Mouse (Mus musculus) MEL (cell line): Measurements from ENCODE around the gene Pcsk4. TPM values are rescaled to one million over a fixed set of nuclear protein-coding genes. Genes with fewer than 3 reads are reported as not detected.

Source experiments
- DNase-seq: peaks from one replicate; pipeline ENCODE4 v3.0.0; 2011; ENCODE audit warnings: low read depth, low spot score
- H3K27ac ChIP-seq: 2 replicates; pipeline ENCODE4 v1.5.1; 2012; ENCODE audit warnings: low read depth, mild to moderate bottlenecking, control low read depth, low read length, moderate library complexity; ENCODE audit not compliant: control insufficient read depth
- H3K27me3 ChIP-seq, 2 experiments: fragments of 150-350 bp in 1 of 2; sonication (generic) in 1 of 2; 2 replicates each; pipeline ENCODE4 v1.6.1; 2012; ENCODE audit warnings: low read length in 2 of 2, mild to moderate bottlenecking in 2 of 2, improper control_type of control experiment in 1 of 2, moderate library complexity in 1 of 2; ENCODE audit not compliant: insufficient read depth in 2 of 2, control insufficient read depth in 1 of 2
- H3K36me3 ChIP-seq, 2 experiments: 2 replicates each; pipeline ENCODE4 v1.6.1; 2012 to 2014; ENCODE audit warnings: low read length in 2 of 2, improper control_type of control experiment in 1 of 2, inconsistent platforms in 1 of 2, mild to moderate bottlenecking in 1 of 2; ENCODE audit not compliant: insufficient read depth in 2 of 2, control insufficient read depth in 1 of 2
- H3K4me1 ChIP-seq, 2 experiments: fragments of 150-350 bp in 1 of 2; sonication (generic) in 1 of 2; 2 replicates each; pipeline ENCODE4 v1.6.1; 2012; ENCODE audit warnings: low read length in 2 of 2, improper control_type of control experiment in 1 of 2, mild to moderate bottlenecking in 1 of 2; ENCODE audit not compliant: insufficient read depth in 2 of 2, control insufficient read depth in 1 of 2
- H3K4me3 ChIP-seq, 2 experiments: fragments of 150-350 bp in 1 of 2; sonication (generic) in 1 of 2; 2 replicates each; pipeline ENCODE4 v1.5.1; 2012; ENCODE audit warnings: low read depth in 2 of 2, low read length in 2 of 2, mild to moderate bottlenecking in 2 of 2, moderate library complexity in 2 of 2, control low read depth in 1 of 2, improper control_type of control experiment in 1 of 2; ENCODE audit not compliant: control insufficient read depth in 1 of 2, insufficient read depth in 1 of 2
- H3K79me2 ChIP-seq: 2 replicates; pipeline ENCODE4 v1.6.1; 2012; ENCODE audit warnings: mild to moderate bottlenecking, low read length, moderate library complexity; ENCODE audit not compliant: control insufficient read depth, poor library complexity, insufficient read depth
- H3K9ac ChIP-seq: 2 replicates; pipeline ENCODE4 v1.6.1; 2012; ENCODE audit warnings: low read depth, mild to moderate bottlenecking, control low read depth, low read length, moderate library complexity; ENCODE audit not compliant: control insufficient read depth, poor library complexity, severe bottlenecking
- H3K9me3 ChIP-seq: fragments of 150-350 bp; sonication (generic); replicated peaks from 2 replicates; pipeline ENCODE4 v1.6.1; 2012; ENCODE audit warnings: mild to moderate bottlenecking, low read length, improper control_type of control experiment, moderate library complexity; ENCODE audit not compliant: insufficient read depth
- BHLHE40 ChIP-seq: IDR thresholded peaks from 2 replicates; pipeline ENCODE4 v1.6.1; 2012; ENCODE audit warnings: low read depth, mild to moderate bottlenecking, inconsistent platforms, low read length, improper control_type of control experiment, borderline replicate concordance
- CHD1 ChIP-seq: IDR thresholded peaks from 2 replicates; pipeline ENCODE4 v1.6.1; 2012; ENCODE audit warnings: low read depth, mild to moderate bottlenecking, inconsistent platforms, low read length, improper control_type of control experiment
- ELF1 ChIP-seq: IDR thresholded peaks from 2 replicates; pipeline ENCODE4 v1.6.1; 2014; ENCODE audit warnings: low read depth, mild to moderate bottlenecking, inconsistent platforms, low read length, improper control_type of control experiment, moderate library complexity
- EP300 ChIP-seq, 2 experiments: IDR thresholded peaks; 2 replicates each; pipeline ENCODE4 v1.6.1; 2011; ENCODE audit warnings: improper control_type of control experiment in 2 of 2, low read length in 2 of 2, low read depth in 1 of 2, mild to moderate bottlenecking in 1 of 2
- ETS1 ChIP-seq: IDR thresholded peaks from 2 replicates; pipeline ENCODE4 v1.6.1; 2012; ENCODE audit warnings: low read depth, mild to moderate bottlenecking, inconsistent platforms, low read length, improper control_type of control experiment, moderate library complexity
- GABPA ChIP-seq: IDR thresholded peaks from 2 replicates; pipeline ENCODE4 v1.6.1; 2012; ENCODE audit warnings: low read depth, mild to moderate bottlenecking, inconsistent platforms, low read length, improper control_type of control experiment, moderate library complexity
- GATA1 ChIP-seq: IDR thresholded peaks from 2 replicates; pipeline ENCODE4 v1.6.1; 2011; ENCODE audit warnings: low read depth, low read length, improper control_type of control experiment
- JUND ChIP-seq: IDR thresholded peaks from 2 replicates; pipeline ENCODE4 v1.6.1; 2011; ENCODE audit warnings: low read depth, mild to moderate bottlenecking, improper control_type of control experiment, low read length
- KAT2A ChIP-seq: conservative IDR thresholded peaks from 2 replicates; pipeline ENCODE4 v1.6.1; 2012; ENCODE audit warnings: low read depth, low read length, improper control_type of control experiment, inconsistent platforms
- MAX ChIP-seq: IDR thresholded peaks from 2 replicates; pipeline ENCODE4 v1.6.1; 2011; ENCODE audit warnings: low read length, improper control_type of control experiment
- MAZ ChIP-seq: IDR thresholded peaks from 2 replicates; pipeline ENCODE4 v1.6.1; 2012; ENCODE audit warnings: low read depth, mild to moderate bottlenecking, inconsistent platforms, low read length, improper control_type of control experiment
- MEF2A ChIP-seq: IDR thresholded peaks from 2 replicates; pipeline ENCODE4 v1.6.1; 2014; ENCODE audit warnings: low read depth, mild to moderate bottlenecking, inconsistent platforms, low read length, improper control_type of control experiment; ENCODE audit not compliant: poor library complexity, insufficient replicate concordance, severe bottlenecking; ENCODE audit errors: extremely low read depth
- MXI1 ChIP-seq: IDR thresholded peaks from 2 replicates; pipeline ENCODE4 v1.6.1; 2011; ENCODE audit warnings: mild to moderate bottlenecking, low read depth, low read length, improper control_type of control experiment
- MYB ChIP-seq: IDR thresholded peaks from 2 replicates; pipeline ENCODE4 v1.6.1; 2011; ENCODE audit warnings: mild to moderate bottlenecking, low read depth, low read length, improper control_type of control experiment
- NRF1 ChIP-seq: IDR thresholded peaks from 2 replicates; pipeline ENCODE4 v1.6.1; 2014; ENCODE audit warnings: low read depth, mild to moderate bottlenecking, inconsistent platforms, low read length, improper control_type of control experiment, moderate library complexity; ENCODE audit not compliant: poor library complexity, insufficient read depth, severe bottlenecking
- POLR2AphosphoS2 ChIP-seq: IDR thresholded peaks from 2 replicates; pipeline ENCODE4 v1.6.1; 2011; ENCODE audit warnings: low read length, improper control_type of control experiment
- POLR2AphosphoS5 ChIP-seq: IDR thresholded peaks from 2 replicates; pipeline ENCODE4 v1.6.1; 2012; ENCODE audit warnings: low read depth, borderline replicate concordance, mild to moderate bottlenecking, inconsistent platforms, low read length, moderate library complexity, mixed read lengths
- RAD21 ChIP-seq: IDR thresholded peaks from 2 replicates; pipeline ENCODE4 v1.6.1; 2011; ENCODE audit warnings: mild to moderate bottlenecking, low read depth, low read length, improper control_type of control experiment
- RCOR1 ChIP-seq: IDR thresholded peaks from 2 replicates; pipeline ENCODE4 v1.6.1; 2012; ENCODE audit warnings: low read depth, mild to moderate bottlenecking, inconsistent platforms, low read length, improper control_type of control experiment
- SIN3A ChIP-seq: IDR thresholded peaks from 2 replicates; pipeline ENCODE4 v1.6.1; 2012; ENCODE audit warnings: low read length, improper control_type of control experiment, inconsistent platforms
- SMC3 ChIP-seq: IDR thresholded peaks from 2 replicates; pipeline ENCODE4 v1.6.1; 2011; ENCODE audit warnings: low read depth, low read length, improper control_type of control experiment
- TAL1 ChIP-seq: IDR thresholded peaks from 2 replicates; pipeline ENCODE4 v1.6.1; 2012; ENCODE audit warnings: mild to moderate bottlenecking, inconsistent platforms, low read length, moderate library complexity, mixed read lengths
- TCF12 ChIP-seq: IDR thresholded peaks from 2 replicates; pipeline ENCODE4 v1.6.1; 2014; ENCODE audit warnings: low read depth, mild to moderate bottlenecking, inconsistent platforms, low read length, improper control_type of control experiment, moderate library complexity
- UBTF ChIP-seq: IDR thresholded peaks from 2 replicates; pipeline ENCODE4 v1.6.1; 2012; ENCODE audit warnings: low read depth, mild to moderate bottlenecking, inconsistent platforms, low read length, improper control_type of control experiment, moderate library complexity, borderline replicate concordance; ENCODE audit not compliant: insufficient read depth
- USF2 ChIP-seq, 2 experiments: IDR thresholded peaks; 2 replicates each; pipeline ENCODE4 v1.6.1; 2011 to 2012; ENCODE audit warnings: improper control_type of control experiment in 2 of 2, low read length in 2 of 2, borderline replicate concordance in 1 of 2, inconsistent platforms in 1 of 2, low read depth in 1 of 2, mild to moderate bottlenecking in 1 of 2; ENCODE audit not compliant: insufficient read depth in 1 of 2
- ZKSCAN1 ChIP-seq: IDR thresholded peaks from 2 replicates; pipeline ENCODE4 v1.6.1; 2012; ENCODE audit warnings: low read depth, mild to moderate bottlenecking, inconsistent platforms, low read length, improper control_type of control experiment, moderate library complexity
- ZMIZ1 ChIP-seq: IDR thresholded peaks from 2 replicates; pipeline ENCODE4 v1.6.1; 2012; ENCODE audit warnings: low read depth, mild to moderate bottlenecking, inconsistent platforms, low read length, improper control_type of control experiment, moderate library complexity
- ZNF384 ChIP-seq: IDR thresholded peaks from 2 replicates; pipeline ENCODE4 v1.6.1; 2012; ENCODE audit warnings: low read depth, mild to moderate bottlenecking, inconsistent platforms, low read length, improper control_type of control experiment
- polyA plus RNA-seq, 2 experiments: library from polyadenylated mRNA; stranded (reverse) in 1 of 2; unstranded in 1 of 2; fragments of >175 nt in 1 of 2; fragments of >200 nt in 1 of 2; gene quantifications; 2 replicates each; pipeline versions ENCODE4 v1.2.1 to v1.2.4; 2012; ENCODE audit warnings: low replicate concordance in 2 of 2, low read depth in 1 of 2; ENCODE audit not compliant: insufficient read length in 2 of 2, insufficient read depth in 1 of 2, missing spikeins in 1 of 2
- total RNA-seq: library from RNA; depleted of rRNA; stranded (reverse); fragments of 300-350 nt; gene quantifications from 2 replicates; pipeline ENCODE4 v1.2.3, GENCODE M21; 2012

Pcsk4 gene
- total and polyA plus RNA-seq, 3 experiments, result 6.5 to 23.1 TPM; not detected in 1

DNA sequence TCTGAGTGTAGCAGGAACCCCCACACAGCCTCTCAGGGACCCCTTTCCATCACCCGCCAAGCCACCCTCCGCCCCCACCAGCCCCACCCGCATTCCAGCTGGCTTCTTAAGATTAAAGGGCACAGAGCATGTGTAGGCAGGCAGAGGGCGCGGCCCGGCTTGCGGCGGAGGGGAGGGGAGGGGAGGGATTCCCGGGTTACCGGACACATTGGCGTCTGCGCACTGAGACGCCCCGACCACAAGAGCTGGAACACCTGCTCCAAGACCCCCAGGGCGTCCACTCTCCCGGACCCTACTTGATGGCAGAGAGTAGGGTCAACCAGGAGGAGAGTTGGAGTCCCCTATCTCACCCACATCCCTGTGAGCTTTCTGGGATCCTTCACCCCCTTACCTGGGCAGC, 15.8 kb upstream of the Pcsk4 start:
- H3K79me2 ChIP-seq, result no peaks in the 10 kb centered on the region; the same call in 1 of the 2 replicates
- peak; percentile 92 for TF ChIP-seq MAZ
- TF ChIP-seq TAL1, result peak; percentile 69
- TF ChIP-seq GATA1, result no peak
- peak; percentile 49; the same call in 1 of the 2 replicates for TF ChIP-seq ETS1
- TF ChIP-seq MAX, result no peak
- TF ChIP-seq NRF1, result peak; percentile 67
- TF ChIP-seq TCF12, result peak; percentile 79
- no peak for TF ChIP-seq UBTF
- TF ChIP-seq MEF2A, result no peak
- no peak for TF ChIP-seq ZKSCAN1
- peak in 1 of 2 experiments; percentile 70; a peak in 2 of 4 replicates for TF ChIP-seq EP300 (IDR thresholded peaks at IDR 0.05; ENCODE audit: low read depth in 1 of 2, low read length in 2 of 2)
- peak; percentile 59 for TF ChIP-seq MXI1
- no peak for TF ChIP-seq POLR2AphosphoS2
- no peak for TF ChIP-seq GABPA
- no peak for TF ChIP-seq CHD1
- no peak for TF ChIP-seq ZNF384
- TF ChIP-seq, all 39 proteins: peak for 7
- DNase-seq, result peak; percentile 70
- H3K27me3 ChIP-seq, result no peaks in the 10 kb centered on the region
- H3K36me3 ChIP-seq, result peaks cover 0 to 14% of the 10 kb centered on the region in 2 experiments; a peak in 2 of 4 replicates
- H3K4me1 ChIP-seq, result peaks cover 11 to 24% of the 10 kb centered on the region in 2 experiments
- H3K4me3 ChIP-seq, result peak overlapping the region; percentile 39 to 44
- peak overlapping the region; percentile 52 for H3K9ac ChIP-seq
- peak overlapping the region; percentile 97 for H3K27ac ChIP-seq
- no peaks in the 10 kb centered on the region for H3K9me3 ChIP-seq

DNA sequence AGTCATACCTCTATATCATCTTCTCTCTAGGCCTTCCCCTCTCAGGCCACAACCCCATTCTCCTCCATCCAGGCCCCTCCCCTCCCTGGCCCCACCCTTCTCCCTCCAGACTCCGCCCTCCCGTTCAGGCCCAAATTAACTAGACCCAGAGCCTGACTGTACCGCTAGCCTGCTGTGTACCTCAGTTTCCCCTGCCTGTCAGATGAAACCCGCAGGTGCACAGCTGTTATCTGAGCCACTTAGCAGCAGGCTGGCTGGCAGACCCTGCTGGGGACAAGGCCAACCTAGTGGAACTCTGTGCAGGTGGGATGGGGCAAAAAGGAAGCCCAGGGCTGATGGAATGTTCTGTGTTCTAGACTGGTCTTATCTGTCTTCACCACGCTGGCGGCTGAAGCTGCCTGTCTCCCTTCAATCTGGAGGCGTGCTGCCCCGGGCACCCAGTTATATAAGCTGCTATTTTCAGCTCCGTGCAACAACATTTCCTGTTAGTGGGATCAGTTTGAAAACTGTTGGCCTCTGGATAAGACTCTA, 14.9 kb upstream of the Pcsk4 start:
- Histone ChIP-seq H3K4me1 (peaks cover 11 to 25% of the 10 kb centered on the region in 2 experiments), H3K79me2 (no peaks in the 10 kb centered on the region; the same call in 1 of the 2 replicates), H3K4me3 (peak overlapping the region; percentile 24 to 53), H3K27me3 (no peaks in the 10 kb centered on the region), H3K9me3 (no peaks in the 10 kb centered on the region), H3K9ac (peak overlapping the region; percentile 52), H3K36me3 (peaks cover 0 to 14% of the 10 kb centered on the region in 2 experiments; a peak in 2 of 4 replicates), H3K27ac (peak overlapping the region; percentile 97)
- peak; percentile 93 for DNase-seq
- TF ChIP-seq SMC3 (no peak), RCOR1 (peak; percentile 80), ELF1 (peak; percentile 54; the same call in 1 of the 2 replicates), KAT2A (no peak; the same call in 1 of the 2 replicates), USF2 (IDR thresholded peaks at IDR 0.05; ENCODE audit: borderline replicate concordance in 1 of 2, insufficient read depth in 1 of 2, low read depth in 1 of 2, low read length in 2 of 2) (no peak), MAX (peak; percentile 70), EP300 (IDR thresholded peaks at IDR 0.05; ENCODE audit: low read depth in 1 of 2, low read length in 2 of 2) (peak; percentile 74 to 89), ZKSCAN1 (no peak), ZMIZ1 (no peak), NRF1 (0 out of 2 replicates have a peak, but pooled peaks have one; percentile 20), SIN3A (peak; percentile 80), ZNF384 (0 out of 2 replicates have a peak, but pooled peaks have one; percentile 9), MYB (peak; percentile 69; the same call in 1 of the 2 replicates), GATA1 (peak; percentile 83), BHLHE40 (peak; percentile 80), CHD1 (no peak), POLR2AphosphoS2 (no peak), RAD21 (no peak), JUND (no peak), ETS1 (peak; percentile 85), POLR2AphosphoS5 (no peak)
